Mouse (Mus musculus): Measurements from ENCODE around the gene Ndufa9. TPM values are rescaled to one million over a fixed set of nuclear protein-coding genes. Genes with fewer than 3 reads are reported as not detected.

The Ndufa9 gene
- total RNA-seq, 2 experiments from 2014 or later: 72.1 to 115 TPM

DNA sequence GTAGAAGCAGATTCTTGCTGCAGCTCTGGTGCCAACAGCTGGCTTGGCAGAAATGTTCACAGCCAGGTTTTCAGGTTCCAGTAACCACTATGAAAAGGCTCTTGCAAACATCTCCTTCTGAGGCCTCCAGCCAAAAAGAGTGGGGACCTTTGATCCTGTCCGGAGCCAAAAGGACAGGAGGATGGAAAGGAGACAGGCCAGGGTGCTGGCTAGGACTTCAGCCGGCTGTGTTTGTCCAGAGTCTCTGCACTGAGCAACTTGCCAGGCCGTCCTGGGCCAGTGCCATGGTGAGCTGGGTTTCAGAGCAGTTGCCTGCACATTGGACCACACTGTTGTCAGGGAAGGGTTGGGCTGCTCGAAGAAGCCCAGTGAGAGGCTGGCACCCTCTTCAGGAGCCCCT is 76.6 kb downstream of the Ndufa9 start:
- ATAC-seq (ENCODE audit: poor library complexity, severe bottlenecking): no peak

Other genes starting within 250 kb of the Ndufa9 start
- gene Kcna1, start 202.8 kb downstream of the Ndufa9 start, total RNA-seq (2015): not detected in 2 replicates
- gene Kcna1, start 202.8 kb downstream of the Ndufa9 start, total RNA-seq (2017): not detected in 2 replicates
- not detected in 2 replicates for gene Kcna6, start 108.5 kb downstream of the Ndufa9 start, total RNA-seq (2015)
- gene Kcna6, start 108.5 kb downstream of the Ndufa9 start, total RNA-seq (2017): not detected in 2 replicates
- gene Akap3, start 4.0 kb upstream of the Ndufa9 start, total RNA-seq (2015): not detected in 2 replicates
- not detected in 2 replicates for gene Akap3, start 4.0 kb upstream of the Ndufa9 start, total RNA-seq (2017)
- gene Dyrk4, start 72.7 kb upstream of the Ndufa9 start, total RNA-seq (2015): 0.14 TPM in 1 of 2 replicates, not detected in the other
- gene Dyrk4, start 72.7 kb upstream of the Ndufa9 start, total RNA-seq (2017): 0.59 TPM in 1 of 2 replicates, not detected in the other
- 36.9 and 42.5 TPM in 2 replicates for gene Rad51ap1, start 90.5 kb upstream of the Ndufa9 start, total RNA-seq (2015)
- 135 and 170 TPM in 2 replicates for gene Rad51ap1, start 90.5 kb upstream of the Ndufa9 start, total RNA-seq (2017)
- 48.4 and 53.0 TPM in 2 replicates for gene D6Wsu163e, start 90.8 kb upstream of the Ndufa9 start, total RNA-seq (2015)
- gene D6Wsu163e, start 90.8 kb upstream of the Ndufa9 start, total RNA-seq (2017): 43.6 and 49.8 TPM in 2 replicates
- gene Fgf6, start 166.4 kb upstream of the Ndufa9 start, total RNA-seq (2015): not detected in 2 replicates
- gene Fgf6, start 166.4 kb upstream of the Ndufa9 start, total RNA-seq (2017): not detected in 2 replicates
- gene Fgf23, start 223.8 kb upstream of the Ndufa9 start, total RNA-seq (2015): not detected in 2 replicates
- not detected in 2 replicates for gene Fgf23, start 223.8 kb upstream of the Ndufa9 start, total RNA-seq (2017)

All from megakaryocyte, adult 5-6 weeks (primary cell).